Mouse (Mus musculus) megakaryocyte, embryonic 14.5 days (primary cell): ENCODE measurements around the gene Socs5.

Source experiments
- FLI1 ChIP-seq: IDR thresholded peaks from 2 replicates; pipeline ENCODE4 v1.6.1; 2012; ENCODE audit warnings: low read length, inconsistent platforms, mixed read lengths
- GATA1 ChIP-seq: IDR thresholded peaks from 3 replicates; pipeline ENCODE4 v1.6.1; 2012; ENCODE audit warnings: mixed read lengths, low read length, inconsistent platforms, borderline replicate concordance

DNA sequence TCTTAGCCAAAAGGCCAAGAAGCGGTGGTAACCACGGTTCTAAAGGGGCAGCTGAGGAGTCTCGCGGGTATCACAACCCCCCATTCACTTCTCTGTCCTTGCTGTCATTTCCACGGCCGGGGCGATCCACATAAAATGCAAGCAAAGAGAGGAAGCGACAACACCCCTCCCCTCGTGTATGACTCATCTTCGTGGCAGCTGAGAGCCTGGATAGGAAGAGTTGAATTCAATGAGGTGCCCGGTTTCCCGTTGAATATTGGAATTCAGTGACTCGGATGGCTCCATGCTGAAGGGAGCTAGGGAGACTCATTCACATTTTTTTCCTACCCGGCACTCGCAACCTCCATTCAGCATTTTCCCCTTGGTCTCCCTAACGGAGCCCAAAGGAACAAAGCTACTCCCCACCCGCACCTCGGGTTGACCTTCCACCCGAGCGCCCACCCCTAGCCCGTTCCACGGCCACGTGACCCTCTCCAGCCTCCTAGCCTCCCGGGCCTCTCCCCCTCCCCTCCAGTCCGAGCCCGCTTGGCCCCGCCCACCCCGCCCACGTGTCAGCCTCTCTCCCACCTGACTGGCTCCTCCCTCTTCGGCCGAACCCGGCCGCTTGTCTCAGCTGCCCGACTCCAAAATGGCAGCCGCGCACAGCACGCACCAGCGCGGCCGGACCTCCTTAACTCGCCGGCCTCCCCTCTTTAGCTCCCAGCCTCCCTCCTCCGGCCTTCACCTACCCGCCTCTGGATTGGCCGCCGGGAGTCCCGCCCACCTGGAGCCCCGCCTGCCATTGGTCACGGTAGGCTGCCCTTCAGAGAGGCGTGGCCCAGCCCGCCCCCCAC is 572 bp upstream of the Socs5 start:
- TF ChIP-seq GATA1: no peak
- TF ChIP-seq FLI1: no peak
